Mouse (Mus musculus): ENCODE data around the gene Myb. TPM values are rescaled to one million over a fixed set of nuclear protein-coding genes. Genes with fewer than 3 reads are reported as not detected.
A peak's percentile ranks its signal among the peaks of the same experiment; 100 is the strongest.

The Myb gene
- polyA plus RNA-seq, 1 experiment from 2014 or later: 8.1 TPM

DNA sequence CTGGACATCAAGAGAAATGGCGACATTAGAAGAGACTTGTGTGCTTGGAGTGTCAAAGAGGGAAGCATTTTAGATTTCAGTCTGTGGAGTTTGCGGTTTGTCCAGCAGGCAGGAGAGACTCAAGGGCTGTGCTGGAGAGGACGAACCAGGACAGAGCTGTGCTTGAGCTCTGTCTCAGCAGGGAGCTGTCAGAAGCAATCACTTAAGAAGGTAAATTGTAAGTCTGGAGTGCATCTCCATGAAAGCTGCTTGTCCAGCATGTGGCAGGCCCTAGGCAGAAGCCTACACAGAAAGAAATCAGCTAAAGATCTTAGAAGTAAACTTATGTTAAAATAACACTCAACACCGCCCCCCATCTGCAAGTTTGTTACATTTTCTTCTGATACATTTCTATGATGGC is 4.6 kb upstream of the Myb start:
- Histone ChIP-seq H3K4me2 (no peak overlapping the region), H3K27ac (no peak overlapping the region), H3K36me3 (replicated peaks) (no peaks in the 10 kb centered on the region), H3K4me1 (peaks cover 5% of the 10 kb centered on the region), H3K27me3 (peaks cover 25% of the 10 kb centered on the region), H3K9ac (no peak overlapping the region), H3K9me3 (0 out of 2 replicates have a peak, but pooled peaks cover 2% of the 10 kb centered on the region), H3K4me3 (replicated peaks) (no peak overlapping the region)
- ATAC-seq (ENCODE audit: low FRiP score): no peak
- WGBS: 83% methylated on average over 4 of the region's 4 CpGs

DNA sequence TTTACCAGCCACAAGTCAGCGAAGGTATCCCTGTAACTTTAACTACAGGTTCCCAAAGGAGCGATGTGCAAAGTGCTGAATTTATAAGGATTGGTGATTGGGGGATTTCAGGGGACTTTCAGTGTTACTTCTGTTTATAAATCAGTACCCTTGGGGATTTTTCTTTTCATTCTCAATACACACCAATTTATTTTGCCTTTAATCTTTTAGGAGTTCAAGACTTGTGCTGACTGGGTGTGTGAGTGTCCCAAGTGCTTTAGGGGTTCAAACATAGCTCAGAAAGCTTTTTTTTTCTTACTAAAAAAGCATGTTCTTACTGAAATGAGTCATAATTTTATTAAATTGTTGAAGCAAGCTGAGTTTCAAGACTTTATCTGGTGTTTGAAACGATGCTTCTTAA is 1.3 kb upstream of the Myb start:
- Histone ChIP-seq H3K36me3 (replicated peaks) (no peaks in the 10 kb centered on the region), H3K4me1 (peaks cover 28% of the 10 kb centered on the region), H3K9me3 (no peaks in the 10 kb centered on the region), H3K27ac (no peak overlapping the region), H3K4me3 (replicated peaks) (no peak overlapping the region), H3K27me3 (peaks cover 48% of the 10 kb centered on the region), H3K4me2 (no peak overlapping the region), H3K9ac (no peak overlapping the region)
- no peak for ATAC-seq (ENCODE audit: low FRiP score)
- WGBS: 50% methylated on average over 3 of the region's 3 CpGs

DNA sequence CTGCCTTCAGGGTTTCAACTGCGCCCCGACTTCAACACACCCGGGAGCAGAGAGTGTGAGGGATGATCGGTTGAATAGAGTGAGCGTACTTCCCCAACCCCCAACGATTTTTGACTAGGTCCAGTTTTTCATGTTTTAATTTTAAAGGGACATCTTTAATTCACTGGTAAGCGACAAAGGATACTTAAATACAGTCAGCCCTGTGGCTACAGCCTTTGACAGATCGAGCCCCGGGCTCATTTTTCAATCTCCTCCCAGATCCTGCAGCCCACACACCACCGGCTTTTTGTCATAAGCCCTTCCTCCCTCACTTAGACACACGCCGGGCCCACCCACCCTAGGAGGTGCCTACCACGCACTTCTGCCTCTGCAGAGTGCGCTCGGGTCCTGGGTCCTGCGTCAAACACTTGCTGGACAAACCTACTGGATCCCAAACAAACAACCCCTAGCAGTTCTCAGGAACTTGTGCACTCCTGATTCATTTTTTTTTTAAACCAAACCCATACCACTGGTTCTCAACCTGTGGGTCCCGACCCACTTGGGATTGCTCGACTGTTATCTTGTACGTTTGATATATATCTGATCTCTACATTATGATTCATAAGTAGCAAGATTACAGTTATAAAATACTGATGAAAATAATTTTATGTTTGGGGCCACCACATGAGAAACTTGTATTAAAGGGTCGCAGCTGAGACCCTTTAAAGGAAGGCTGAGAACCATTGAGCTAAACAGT is 743 bp upstream of the Myb start:
- peak overlapping the region; percentile 82 for H3K9ac ChIP-seq
- no peaks in the 10 kb centered on the region for H3K36me3 ChIP-seq (replicated peaks)
- peak overlapping the region; percentile 69 for H3K4me3 ChIP-seq (replicated peaks)
- H3K9me3 ChIP-seq: no peaks in the 10 kb centered on the region
- ATAC-seq (ENCODE audit: low FRiP score): peak; percentile 39
- peaks cover 48% of the 10 kb centered on the region for H3K27me3 ChIP-seq
- WGBS: 2% methylated on average over 20 of the region's 20 CpGs
- peak overlapping the region; percentile 98 for H3K4me2 ChIP-seq
- peaks cover 28% of the 10 kb centered on the region for H3K4me1 ChIP-seq
- peak overlapping the region; percentile 70; the same call in 1 of the 2 replicates for H3K27ac ChIP-seq

DNA sequence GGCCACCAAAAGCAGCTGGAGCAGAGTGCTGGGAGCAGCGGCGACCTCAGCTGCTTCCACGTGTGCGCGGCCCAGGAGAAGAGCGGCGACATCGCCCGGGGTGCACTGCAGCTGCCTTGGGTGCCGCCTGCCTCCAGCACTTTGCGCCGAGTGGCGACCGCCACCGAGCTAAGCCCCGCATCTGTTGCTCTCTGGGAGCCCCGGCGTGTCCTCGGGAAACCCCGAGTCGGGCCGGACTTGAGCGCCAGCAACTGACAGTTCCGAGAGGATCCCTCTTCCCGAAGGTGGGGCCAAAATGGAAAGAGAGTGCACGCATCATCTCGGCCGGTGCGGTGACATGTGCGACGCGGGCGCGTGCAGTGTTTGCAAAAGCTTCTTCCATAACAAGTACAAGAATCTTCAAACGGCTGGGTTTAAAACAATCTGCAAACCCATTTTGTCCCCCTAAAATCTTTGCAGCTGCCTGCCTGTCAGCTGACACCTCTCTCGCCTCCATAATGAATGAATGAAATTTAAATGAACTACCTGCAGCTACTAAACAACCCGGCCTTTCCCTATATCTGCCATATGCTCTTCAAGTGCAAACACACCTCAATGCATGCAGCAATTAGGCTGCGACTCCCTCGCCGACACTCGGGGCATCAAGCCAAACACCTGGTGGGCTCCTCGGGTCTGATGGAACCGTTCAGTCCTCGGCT is 938 bp downstream of the Myb start:
- Histone ChIP-seq H3K27ac (no peak overlapping the region), H3K36me3 (replicated peaks) (peaks cover 3% of the 10 kb centered on the region; the same call in 1 of the 2 replicates), H3K4me2 (peak overlapping the region; percentile 98), H3K4me3 (replicated peaks) (peak overlapping the region; percentile 69), H3K4me1 (peaks cover 28% of the 10 kb centered on the region), H3K27me3 (peaks cover 50% of the 10 kb centered on the region), H3K9ac (peak overlapping the region; percentile 82), H3K9me3 (no peaks in the 10 kb centered on the region)
- ATAC-seq (ENCODE audit: low FRiP score): peak; percentile 63
- WGBS: under 1% methylated on average over 44 of the region's 44 CpGs

DNA sequence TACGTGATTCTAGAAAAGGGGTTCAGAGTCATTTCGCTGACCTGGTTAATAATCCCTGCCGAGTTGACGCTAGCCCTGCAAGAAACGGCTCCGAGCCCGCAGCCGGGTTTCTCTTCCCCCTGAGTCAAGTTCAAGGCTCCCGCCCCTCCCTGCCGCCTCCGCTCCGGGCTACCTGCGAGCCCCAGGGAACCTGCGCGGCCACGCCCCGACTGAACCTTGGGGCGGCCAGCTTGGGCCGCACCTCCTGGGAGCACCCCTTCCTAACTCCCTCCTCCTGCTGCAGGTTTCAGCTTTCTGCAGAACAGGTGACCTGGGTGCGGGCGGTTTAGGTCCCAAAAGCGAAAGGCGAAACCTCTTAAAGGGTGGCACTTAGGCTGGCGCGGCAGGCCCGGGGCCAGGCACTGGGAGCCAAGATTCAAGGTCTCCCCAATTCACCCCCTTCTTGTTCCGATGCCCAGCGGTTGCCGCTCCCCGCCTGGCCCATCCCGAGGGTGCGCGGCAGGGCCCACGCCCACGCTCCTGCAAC is 1.8 kb downstream of the Myb start:
- peak overlapping the region; percentile 82 for H3K9ac ChIP-seq
- 0% methylated on average over 35 of the region's 35 CpGs for WGBS
- H3K4me1 ChIP-seq: peaks cover 28% of the 10 kb centered on the region
- H3K9me3 ChIP-seq: no peaks in the 10 kb centered on the region
- H3K36me3 ChIP-seq (replicated peaks): peaks cover 3% of the 10 kb centered on the region; the same call in 1 of the 2 replicates
- H3K27ac ChIP-seq: no peak overlapping the region
- peak overlapping the region; percentile 98 for H3K4me2 ChIP-seq
- H3K4me3 ChIP-seq (replicated peaks): peak overlapping the region; percentile 69
- peaks cover 43% of the 10 kb centered on the region for H3K27me3 ChIP-seq
- ATAC-seq (ENCODE audit: low FRiP score): no peak

DNA sequence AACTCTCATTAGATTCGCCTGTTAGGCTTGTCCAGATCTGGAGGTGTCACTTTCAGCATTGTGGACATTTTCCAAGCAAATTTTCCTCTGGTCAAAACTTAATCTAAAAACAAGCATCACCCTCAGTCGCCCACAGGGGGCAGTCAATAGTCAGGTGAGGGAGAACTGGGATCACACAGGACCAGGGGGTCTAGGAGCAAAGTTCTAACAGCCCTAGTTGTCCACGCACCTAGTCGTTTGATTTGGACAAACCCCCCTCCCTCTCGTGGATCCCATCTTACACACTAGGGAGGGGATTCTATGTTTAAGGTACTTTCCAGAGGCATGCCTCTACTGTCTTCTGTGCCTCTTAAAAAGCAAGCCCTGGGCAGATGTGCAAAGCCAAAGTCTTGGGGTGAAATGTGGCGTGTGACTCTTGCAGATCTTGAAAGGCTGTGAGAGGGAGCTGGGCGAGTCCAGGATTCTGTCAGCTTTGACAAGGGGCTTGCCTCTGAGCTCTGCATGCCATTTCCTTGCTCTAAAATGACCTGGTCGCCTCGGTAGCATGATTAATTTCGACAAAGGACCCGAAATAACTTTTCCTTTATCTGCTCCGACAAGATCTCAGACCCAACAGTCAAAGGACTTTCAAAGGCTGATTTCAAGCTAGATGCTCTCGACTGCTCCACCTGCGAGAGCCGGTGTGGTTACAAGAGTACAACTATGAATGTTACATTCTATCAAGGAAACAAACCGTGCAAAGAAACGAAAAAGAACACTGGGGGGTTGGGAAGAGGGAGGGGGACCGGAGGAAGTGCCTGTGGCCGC is 2.5 kb downstream of the Myb start:
- WGBS: 4% methylated on average over 19 of the region's 19 CpGs
- peak overlapping the region; percentile 82 for H3K9ac ChIP-seq

DNA sequence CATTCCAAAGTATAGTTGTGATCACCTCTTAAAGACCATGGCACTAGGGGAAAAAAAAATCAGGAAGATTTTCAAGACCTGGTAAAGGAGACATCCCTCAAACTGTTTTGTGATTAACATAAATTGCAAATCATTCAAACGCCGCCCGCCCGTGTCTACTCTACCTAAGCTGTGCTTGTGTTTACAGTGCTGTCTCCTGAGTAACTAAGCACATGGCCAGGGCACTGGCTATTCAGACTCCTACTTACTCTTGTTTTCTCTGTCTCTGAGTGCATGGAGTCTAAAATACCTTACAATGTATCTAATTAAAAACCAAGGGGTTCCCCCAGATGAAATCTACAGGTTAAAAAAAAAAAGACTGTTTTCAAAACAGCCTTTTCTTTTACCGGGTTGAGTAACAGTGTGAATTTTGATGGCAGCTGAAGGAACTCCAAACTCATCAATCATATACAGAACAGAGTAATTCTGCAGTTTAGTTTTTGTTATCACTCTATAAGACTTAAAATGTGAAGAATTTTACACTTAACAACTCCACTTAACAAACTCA is 3.8 kb downstream of the Myb start:
- ATAC-seq (ENCODE audit: low FRiP score): no peak
- peaks cover 28% of the 10 kb centered on the region for H3K4me1 ChIP-seq
- H3K27me3 ChIP-seq: peaks cover 33% of the 10 kb centered on the region
- 83% methylated on average over 5 of the region's 5 CpGs for WGBS
- no peaks in the 10 kb centered on the region for H3K9me3 ChIP-seq
- H3K36me3 ChIP-seq (replicated peaks): peaks cover 8% of the 10 kb centered on the region
- no peak overlapping the region for H3K27ac ChIP-seq
- no peak overlapping the region for H3K9ac ChIP-seq
- no peak overlapping the region for H3K4me2 ChIP-seq
- no peak overlapping the region for H3K4me3 ChIP-seq (replicated peaks)

More for the DNA sequence above, 2.5 kb downstream of the Myb start:
- ATAC-seq (ENCODE audit: low FRiP score): no peak
- H3K4me1 ChIP-seq: peaks cover 28% of the 10 kb centered on the region
- peak overlapping the region; percentile 98 for H3K4me2 ChIP-seq
- H3K36me3 ChIP-seq (replicated peaks): peaks cover 3% of the 10 kb centered on the region
- peaks cover 37% of the 10 kb centered on the region for H3K27me3 ChIP-seq
- H3K4me3 ChIP-seq (replicated peaks): peak overlapping the region; percentile 69
- H3K27ac ChIP-seq: no peak overlapping the region
- H3K9me3 ChIP-seq: no peaks in the 10 kb centered on the region

DNA sequence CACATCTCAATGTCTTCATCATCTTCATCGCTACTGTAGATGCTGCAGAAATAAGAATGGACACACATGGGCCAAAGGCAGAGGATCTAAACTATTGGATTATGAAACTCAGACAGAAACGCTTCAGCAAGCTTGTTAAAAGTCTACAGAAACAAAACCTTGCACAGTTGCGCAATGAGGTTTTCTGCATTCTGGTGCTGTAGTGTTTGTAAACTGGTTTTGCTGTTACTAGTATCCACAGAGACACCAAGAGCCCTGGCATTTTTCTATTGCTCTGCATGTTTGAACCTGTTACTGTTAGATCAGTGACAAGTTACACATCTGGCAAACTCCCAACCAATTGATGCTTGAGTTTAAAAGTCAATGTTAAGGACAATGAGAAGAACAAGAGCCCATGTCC is 4.4 kb downstream of the Myb start:
- Histone ChIP-seq H3K4me1 (peaks cover 24% of the 10 kb centered on the region), H3K27ac (no peak overlapping the region), H3K27me3 (peaks cover 27% of the 10 kb centered on the region), H3K4me2 (no peak overlapping the region), H3K9ac (no peak overlapping the region), H3K9me3 (no peaks in the 10 kb centered on the region), H3K36me3 (replicated peaks) (peaks cover 8% of the 10 kb centered on the region), H3K4me3 (replicated peaks) (no peak overlapping the region)
- no peak for ATAC-seq (ENCODE audit: low FRiP score)
- WGBS: 92% methylated on average over 3 of the region's 3 CpGs

DNA sequence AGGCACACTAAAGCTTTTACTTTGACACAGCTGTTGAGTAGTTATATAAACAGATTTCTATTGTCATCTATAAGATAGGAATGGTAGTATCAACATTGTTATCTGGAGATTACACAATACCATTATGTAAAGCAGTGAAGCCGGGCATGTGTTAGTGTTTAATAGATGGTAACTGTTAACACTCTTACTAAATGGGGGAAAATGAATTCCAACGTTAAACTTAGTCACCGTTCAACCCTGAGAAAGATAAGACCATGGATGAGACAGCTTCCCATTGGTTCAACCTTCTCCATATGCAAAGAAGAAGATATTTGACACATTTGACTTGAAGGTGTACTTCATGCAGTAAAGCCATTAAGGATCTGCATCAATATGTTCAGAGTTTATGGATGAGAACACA is 5.9 kb downstream of the Myb start:
- Histone ChIP-seq H3K27ac (no peak overlapping the region), H3K9ac (no peak overlapping the region), H3K4me2 (no peak overlapping the region), H3K9me3 (no peaks in the 10 kb centered on the region), H3K4me3 (replicated peaks) (no peak overlapping the region), H3K4me1 (peaks cover 21% of the 10 kb centered on the region), H3K27me3 (peaks cover 22% of the 10 kb centered on the region), H3K36me3 (replicated peaks) (peaks cover 16% of the 10 kb centered on the region)
- no peak for ATAC-seq (ENCODE audit: low FRiP score)
- 94% methylated on average over 3 of the region's 3 CpGs for WGBS

DNA sequence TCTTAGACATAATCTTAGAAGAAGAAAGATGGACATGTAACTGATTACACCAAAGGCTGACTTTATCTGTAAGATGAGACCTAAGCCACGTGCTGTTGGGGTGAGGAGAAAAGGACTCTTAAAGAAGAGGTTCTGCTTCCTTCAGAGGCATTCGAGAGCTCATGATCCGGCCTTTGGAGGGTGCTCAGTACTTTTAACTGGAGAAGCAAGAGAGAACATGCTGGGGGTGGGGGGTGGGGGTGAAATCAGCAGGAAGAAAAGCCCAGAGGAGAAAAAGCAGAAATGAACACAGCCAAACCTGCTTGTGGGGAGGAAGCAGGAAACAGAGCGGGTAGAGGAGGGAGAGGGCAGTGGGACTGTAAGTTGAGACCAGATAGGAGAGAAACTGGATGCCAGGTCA is 7.4 kb downstream of the Myb start:
- peaks cover 10% of the 10 kb centered on the region for H3K27me3 ChIP-seq
- H3K36me3 ChIP-seq (replicated peaks): peaks cover 21% of the 10 kb centered on the region
- no peaks in the 10 kb centered on the region for H3K9me3 ChIP-seq
- no peak for ATAC-seq (ENCODE audit: low FRiP score)
- peaks cover 6% of the 10 kb centered on the region for H3K4me1 ChIP-seq
- H3K4me2 ChIP-seq: no peak overlapping the region
- no peak overlapping the region for H3K9ac ChIP-seq
- no peak overlapping the region for H3K4me3 ChIP-seq (replicated peaks)
- 81% methylated on average over 4 of the region's 4 CpGs for WGBS
- H3K27ac ChIP-seq: no peak overlapping the region

DNA sequence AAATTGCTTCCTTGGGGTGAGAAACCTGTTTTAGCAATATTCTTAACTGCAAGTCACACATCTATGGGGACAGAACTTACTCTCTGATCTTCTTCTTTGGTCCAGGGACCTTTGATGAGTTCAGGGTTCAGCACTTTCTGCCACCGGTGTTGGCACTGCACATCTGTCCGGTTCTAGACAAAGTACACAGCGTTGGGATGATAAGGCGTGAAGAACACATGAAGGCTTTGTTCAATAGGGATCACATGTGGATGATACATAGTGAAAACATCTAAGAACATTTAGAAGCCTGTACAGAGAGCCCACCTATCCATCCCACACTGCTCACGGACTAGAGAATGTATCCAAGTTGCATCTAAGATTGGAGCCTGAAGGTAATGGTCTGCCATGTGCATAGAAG is 8.0 kb downstream of the Myb start:
- 96% methylated on average over 5 of the region's 5 CpGs for WGBS
- peaks cover 25% of the 10 kb centered on the region for H3K36me3 ChIP-seq (replicated peaks)

DNA sequence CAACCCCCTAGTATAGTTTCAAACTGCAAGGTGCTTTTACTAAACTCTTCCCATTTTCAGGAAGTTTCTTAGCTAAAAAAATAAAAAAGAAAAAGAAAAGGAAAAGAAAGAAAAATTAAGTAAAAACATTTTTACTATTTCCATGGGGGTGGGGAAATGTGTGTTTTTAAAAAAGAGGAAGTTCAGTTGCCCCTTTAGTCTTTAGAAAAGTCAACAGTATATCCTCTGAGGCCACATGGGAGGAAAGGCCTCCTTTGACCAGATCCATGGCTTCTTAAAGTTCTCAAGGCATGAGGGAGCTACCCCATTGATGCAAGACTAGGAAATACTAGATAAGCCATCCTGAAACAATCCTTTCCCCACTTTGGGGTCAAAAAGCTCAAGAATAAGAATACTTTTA is 9.5 kb downstream of the Myb start:
- Histone ChIP-seq H3K27ac (no peak overlapping the region), H3K9ac (no peak overlapping the region), H3K9me3 (no peaks in the 10 kb centered on the region), H3K4me2 (no peak overlapping the region), H3K4me3 (replicated peaks) (no peak overlapping the region), H3K27me3 (peaks cover 3% of the 10 kb centered on the region; the same call in 1 of the 2 replicates), H3K36me3 (replicated peaks) (peaks cover 25% of the 10 kb centered on the region), H3K4me1 (no peaks in the 10 kb centered on the region)
- no peak for ATAC-seq (ENCODE audit: low FRiP score)

More for the DNA sequence above, 8.0 kb downstream of the Myb start:
- no peaks in the 10 kb centered on the region for H3K9me3 ChIP-seq
- peaks cover 4% of the 10 kb centered on the region for H3K27me3 ChIP-seq
- no peak overlapping the region for H3K9ac ChIP-seq
- no peaks in the 10 kb centered on the region; the same call in 1 of the 2 replicates for H3K4me1 ChIP-seq
- H3K27ac ChIP-seq: no peak overlapping the region
- H3K4me3 ChIP-seq (replicated peaks): no peak overlapping the region
- H3K4me2 ChIP-seq: no peak overlapping the region
- no peak for ATAC-seq (ENCODE audit: low FRiP score)
